Mouse (Mus musculus) heart, embryonic 15.5 days (tissue): ENCODE data around the gene Eif3k. TPM values are rescaled to one million over a fixed set of nuclear protein-coding genes. Genes with fewer than 3 reads are reported as not detected.
A peak's percentile ranks its signal among the peaks of the same experiment; 100 is the strongest.

Experiments used
- ATAC-seq: fragments of 200-750 bp; cut with Nextera tagmentation; replicated peaks from 2 replicates; pipeline ENCODE4 v1.8.0; 2017; ENCODE audit warnings: low read depth, moderate TSS enrichment; ENCODE audit not compliant: insufficient number of reproducible peaks, insufficient read depth, low FRiP score
- H3K27ac ChIP-seq: fragments of 300-500 bp; sonication (generic); 2 replicates; pipeline ENCODE4 v1.5.1; 2015; ENCODE audit warnings: mild to moderate bottlenecking, inconsistent platforms
- H3K27me3 ChIP-seq: fragments of 300-500 bp; sonication (generic); 2 replicates; pipeline ENCODE4 v1.6.1; 2015; ENCODE audit warnings: inconsistent platforms
- H3K36me3 ChIP-seq: fragments of 300-500 bp; sonication (generic); 2 replicates; pipeline ENCODE4 v1.6.1; 2015; ENCODE audit warnings: mild to moderate bottlenecking, inconsistent platforms
- H3K4me1 ChIP-seq: fragments of 300-500 bp; sonication (generic); replicated peaks from 2 replicates; pipeline ENCODE4 v1.6.1; 2015; ENCODE audit warnings: inconsistent platforms
- H3K4me2 ChIP-seq: fragments of 300-500 bp; sonication (generic); 2 replicates; pipeline ENCODE4 v1.6.1; 2015; ENCODE audit warnings: inconsistent platforms, mild to moderate bottlenecking, moderate library complexity
- H3K4me3 ChIP-seq: fragments of 300-500 bp; sonication (generic); 2 replicates; pipeline ENCODE4 v1.5.1; 2015; ENCODE audit warnings: mild to moderate bottlenecking, inconsistent platforms
- H3K9ac ChIP-seq: fragments of 300-500 bp; sonication (generic); 2 replicates; pipeline ENCODE4 v1.6.1; 2015; ENCODE audit warnings: mild to moderate bottlenecking, inconsistent platforms
- H3K9me3 ChIP-seq: fragments of 300-500 bp; sonication (generic); replicated peaks from 2 replicates; pipeline ENCODE4 v1.6.1; 2016; ENCODE audit warnings: inconsistent platforms
- WGBS: fragments of 180-500 bp; shearing (Covaris S2); methylation state at CpG from one replicate; pipeline ENCODE4 v1.1.7; 2015; ENCODE audit warnings: mixed read lengths; 5-methylcytosine and 5-hydroxymethylcytosine counted together
- polyA plus RNA-seq: library from polyadenylated mRNA; unstranded; fragments of >200 nt; fragmentation: Nextera tagmentation; extraction: Ambion mirVana; gene quantifications from 2 replicates; pipeline ENCODE4 v1.2.1, GENCODE M21; 2015

Eif3k gene
- polyA plus RNA-seq, 1 experiment from 2014 or later, result 239 TPM

DNA sequence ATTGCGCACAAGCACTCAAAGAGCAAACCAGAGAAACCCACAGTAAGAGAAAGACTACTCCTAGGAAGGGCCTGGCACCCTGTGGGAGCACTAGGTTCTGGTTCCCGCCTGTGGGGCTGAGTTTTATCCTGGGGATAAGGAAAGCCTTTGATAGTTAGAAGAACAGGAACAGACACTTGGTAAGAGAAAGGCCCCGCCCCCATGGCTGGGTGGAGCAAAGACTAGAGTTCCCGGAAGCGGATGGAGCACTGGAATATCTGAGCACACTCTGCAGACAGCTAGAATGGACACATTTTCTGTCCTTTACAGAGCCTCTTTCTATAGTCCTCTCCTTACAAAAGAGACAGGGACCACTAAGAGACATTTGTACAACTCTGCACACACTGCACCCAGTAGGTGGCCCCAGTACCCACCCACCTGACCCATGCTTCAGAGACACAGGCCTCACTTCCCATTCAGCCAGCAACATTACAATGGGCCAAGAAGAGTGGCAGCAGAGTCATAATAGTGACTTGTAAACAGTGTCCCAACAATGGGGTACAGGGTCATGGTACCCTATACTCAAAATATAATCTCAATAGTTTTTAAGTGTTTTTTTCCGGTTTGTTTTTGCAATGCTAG, 49.1 kb downstream of the Eif3k start:
- ATAC-seq, result no peak
- no peaks in the 10 kb centered on the region for H3K36me3 ChIP-seq
- peaks cover 80% of the 10 kb centered on the region for H3K4me1 ChIP-seq
- no peak overlapping the region for H3K4me2 ChIP-seq
- H3K27me3 ChIP-seq, result no peaks in the 10 kb centered on the region
- H3K9ac ChIP-seq, result no peak overlapping the region
- H3K9me3 ChIP-seq, result no peaks in the 10 kb centered on the region
- peak overlapping the region; percentile 65 for H3K27ac ChIP-seq
- 54% methylated on average over 6 of the region's 6 CpGs for WGBS
- no peak overlapping the region for H3K4me3 ChIP-seq

DNA sequence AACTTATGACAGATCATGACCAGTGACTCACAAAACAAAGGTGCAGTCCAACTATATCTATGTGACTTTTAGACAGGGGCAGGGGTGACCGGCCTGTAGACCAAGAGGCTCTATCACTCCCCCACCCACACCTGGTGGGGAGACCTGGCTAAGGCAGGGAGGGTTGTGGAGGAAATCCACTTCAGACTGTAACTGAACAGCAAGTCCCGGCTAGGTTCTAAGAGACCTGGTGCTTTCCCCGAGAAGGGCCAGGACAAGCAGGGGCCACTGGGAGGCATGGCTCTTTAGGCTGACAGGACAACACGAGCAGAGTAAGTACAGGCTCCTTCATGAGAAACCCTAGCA, 50.0 kb downstream of the Eif3k start:
- Histone ChIP-seq H3K36me3 (no peaks in the 10 kb centered on the region), H3K4me2 (no peak overlapping the region), H3K9me3 (no peaks in the 10 kb centered on the region), H3K4me3 (no peak overlapping the region), H3K27me3 (no peaks in the 10 kb centered on the region), H3K4me1 (peaks cover 75% of the 10 kb centered on the region), H3K9ac (no peak overlapping the region), H3K27ac (peak overlapping the region; percentile 65)
- no peak for ATAC-seq
- 60% methylated on average over 4 of the region's 4 CpGs for WGBS

DNA sequence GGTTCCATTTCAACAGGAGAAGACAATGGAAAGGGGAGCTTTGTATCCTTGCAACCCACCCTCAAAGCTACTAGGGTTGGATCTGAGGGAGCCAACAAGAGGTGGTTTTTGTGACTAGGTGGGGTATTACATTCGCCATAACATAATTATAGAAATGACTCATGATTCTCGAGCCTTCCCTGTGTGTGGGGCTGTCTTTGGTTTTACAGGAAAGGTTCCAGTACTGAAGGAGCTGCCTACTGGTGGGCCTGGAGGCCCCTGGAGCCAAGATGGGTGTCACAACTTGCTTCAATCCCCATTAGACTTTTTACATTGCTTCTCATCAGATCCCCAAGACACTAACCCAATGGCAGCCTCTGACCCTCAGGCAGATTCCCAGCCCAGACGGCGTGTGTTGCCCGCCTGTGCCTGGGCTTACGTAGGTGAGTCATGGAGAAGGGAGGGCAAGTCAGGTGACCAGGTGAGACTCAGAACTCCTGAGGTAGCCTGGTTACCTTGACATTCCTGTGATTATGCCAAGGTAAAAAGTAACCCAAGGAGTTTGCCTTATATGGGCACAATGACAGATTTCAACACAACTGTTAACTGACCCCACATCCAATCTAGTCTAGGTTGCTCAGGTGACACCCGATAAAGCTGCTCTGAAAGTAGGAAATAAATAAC, 50.5 kb downstream of the Eif3k start:
- Histone ChIP-seq H3K4me1 (peaks cover 75% of the 10 kb centered on the region), H3K9ac (no peak overlapping the region), H3K27ac (peak overlapping the region; percentile 65), H3K36me3 (no peaks in the 10 kb centered on the region), H3K4me2 (no peak overlapping the region), H3K9me3 (no peaks in the 10 kb centered on the region), H3K4me3 (no peak overlapping the region), H3K27me3 (no peaks in the 10 kb centered on the region)
- no peak for ATAC-seq
- 78% methylated on average over 7 of the region's 7 CpGs for WGBS

- H3K36me3 ChIP-seq, result no peaks in the 10 kb centered on the region
- H3K4me3 ChIP-seq, result no peak overlapping the region
- H3K27ac ChIP-seq, result peak overlapping the region; percentile 65
- WGBS, result 36% methylated on average over 5 of the region's 5 CpGs
- no peaks in the 10 kb centered on the region for H3K27me3 ChIP-seq
- H3K4me2 ChIP-seq, result no peak overlapping the region
- no peak for ATAC-seq
- H3K9me3 ChIP-seq, result no peaks in the 10 kb centered on the region
- H3K4me1 ChIP-seq, result peaks cover 76% of the 10 kb centered on the region
- H3K9ac ChIP-seq, result no peak overlapping the region
Observed at GRCm38 (mm10) chr7:28930320-28931031, 51.2 kb downstream of the Eif3k start.

GRCm38 (mm10) chr7:28929381-28929780, 52.3 kb downstream of the Eif3k start:
- Histone ChIP-seq H3K4me2 (no peak overlapping the region), H3K9ac (no peak overlapping the region), H3K27me3 (no peaks in the 10 kb centered on the region), H3K4me3 (no peak overlapping the region), H3K4me1 (peaks cover 77% of the 10 kb centered on the region), H3K36me3 (no peaks in the 10 kb centered on the region), H3K27ac (peak overlapping the region; percentile 49), H3K9me3 (no peaks in the 10 kb centered on the region)
- ATAC-seq, result no peak
- 40% methylated on average over 3 of the region's 3 CpGs for WGBS

DNA sequence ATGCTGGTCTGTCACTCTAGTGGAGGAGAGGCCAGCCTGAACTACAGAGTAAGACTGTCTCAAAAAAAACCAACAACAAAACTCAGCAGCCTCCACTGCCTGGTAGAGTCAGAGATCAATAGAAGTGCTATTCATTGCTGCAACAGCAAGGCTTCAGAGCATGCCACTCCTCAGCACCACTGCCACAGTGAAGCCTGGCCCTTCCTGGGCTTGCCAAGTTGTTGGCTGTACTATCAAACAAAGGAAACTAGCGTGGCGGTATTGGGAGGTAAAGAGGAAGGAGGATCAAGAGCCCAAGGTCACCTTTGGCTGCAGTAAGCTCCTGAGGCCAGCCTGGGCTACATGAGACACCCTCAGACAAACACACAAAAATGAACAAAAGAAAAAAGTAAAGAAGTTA, 55.5 kb downstream of the Eif3k start:
- H3K4me1 ChIP-seq, result peaks cover 83% of the 10 kb centered on the region
- WGBS, result 31% methylated on average over 2 of the region's 2 CpGs
- H3K9ac ChIP-seq, result no peak overlapping the region
- H3K36me3 ChIP-seq, result peaks cover 5% of the 10 kb centered on the region; the same call in 1 of the 2 replicates
- H3K4me3 ChIP-seq, result no peak overlapping the region
- no peaks in the 10 kb centered on the region for H3K27me3 ChIP-seq
- peak overlapping the region; percentile 97 for H3K27ac ChIP-seq
- H3K9me3 ChIP-seq, result no peaks in the 10 kb centered on the region
- H3K4me2 ChIP-seq, result no peak overlapping the region
- no peak for ATAC-seq

- H3K27ac ChIP-seq, result peak overlapping the region; percentile 97
- no peaks in the 10 kb centered on the region for H3K27me3 ChIP-seq
- no peaks in the 10 kb centered on the region for H3K9me3 ChIP-seq
- H3K4me2 ChIP-seq, result peak overlapping the region; percentile 40
- ATAC-seq, result peak; percentile 80
- H3K4me1 ChIP-seq, result peaks cover 83% of the 10 kb centered on the region
- H3K36me3 ChIP-seq, result peaks cover 5% of the 10 kb centered on the region; the same call in 1 of the 2 replicates
- H3K9ac ChIP-seq, result peak overlapping the region; percentile 47
- WGBS, result 15% methylated on average over 9 of the region's 9 CpGs
- no peak overlapping the region for H3K4me3 ChIP-seq
Observed at GRCm38 (mm10) chr7:28925317-28925716, 56.3 kb downstream of the Eif3k start.

DNA sequence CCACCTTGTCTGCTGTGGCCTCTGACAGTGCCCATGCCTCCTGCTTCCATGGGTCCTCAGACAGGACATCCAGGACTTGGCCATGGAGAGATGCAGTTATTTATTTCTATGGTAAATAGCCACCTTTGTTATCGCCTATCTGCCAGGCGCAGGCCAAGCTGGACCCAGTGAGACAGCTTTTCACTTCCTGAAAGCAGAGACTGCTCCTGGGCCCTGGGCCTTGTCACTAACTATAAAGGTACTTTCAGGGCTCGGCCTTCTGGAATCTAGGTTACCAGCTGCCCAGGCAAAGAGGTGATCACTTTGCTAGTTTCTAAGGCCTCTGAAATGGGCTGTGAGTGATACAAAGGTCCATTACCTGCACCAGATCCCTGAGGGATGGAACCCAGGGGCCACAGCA, 56.9 kb downstream of the Eif3k start:
- Histone ChIP-seq H3K9me3 (no peaks in the 10 kb centered on the region), H3K4me1 (peaks cover 83% of the 10 kb centered on the region), H3K4me3 (no peak overlapping the region), H3K27me3 (no peaks in the 10 kb centered on the region), H3K27ac (peak overlapping the region; percentile 97), H3K36me3 (peaks cover 5% of the 10 kb centered on the region; the same call in 1 of the 2 replicates), H3K4me2 (peak overlapping the region; percentile 40), H3K9ac (peak overlapping the region; percentile 47)
- no peak for ATAC-seq
- WGBS, result 48% methylated on average over 3 of the region's 3 CpGs

DNA sequence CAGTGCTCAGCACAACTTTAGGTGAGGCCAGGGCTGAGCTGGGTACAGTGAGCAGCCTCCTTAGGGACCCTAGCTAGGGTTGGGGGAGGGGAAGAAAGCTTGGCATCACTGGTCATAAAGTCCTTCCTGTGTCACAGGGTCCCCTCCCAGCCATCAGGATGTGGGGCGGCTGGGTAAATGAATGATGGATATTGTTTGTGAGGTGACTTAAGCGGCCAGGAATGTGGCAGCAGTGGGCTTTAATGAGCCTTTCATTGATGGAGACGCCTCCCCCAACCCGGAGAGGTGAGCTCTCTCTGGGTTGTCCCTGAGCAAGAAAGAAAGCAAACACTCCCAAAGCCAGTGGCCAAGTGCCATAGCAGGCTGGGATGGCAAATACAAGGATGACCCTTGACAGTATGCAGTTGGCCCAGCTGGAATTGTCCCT, 57.8 kb downstream of the Eif3k start:
- H3K27me3 ChIP-seq, result no peaks in the 10 kb centered on the region
- H3K36me3 ChIP-seq, result peaks cover 5% of the 10 kb centered on the region; the same call in 1 of the 2 replicates
- peaks cover 84% of the 10 kb centered on the region for H3K4me1 ChIP-seq
- no peak overlapping the region for H3K4me3 ChIP-seq
- peak overlapping the region; percentile 24 for H3K4me2 ChIP-seq
- peak overlapping the region; percentile 36; the same call in 1 of the 2 replicates for H3K9ac ChIP-seq
- no peak for ATAC-seq
- 4% methylated on average over 4 of the region's 4 CpGs for WGBS
- peak overlapping the region; percentile 97 for H3K27ac ChIP-seq
- no peaks in the 10 kb centered on the region for H3K9me3 ChIP-seq

DNA sequence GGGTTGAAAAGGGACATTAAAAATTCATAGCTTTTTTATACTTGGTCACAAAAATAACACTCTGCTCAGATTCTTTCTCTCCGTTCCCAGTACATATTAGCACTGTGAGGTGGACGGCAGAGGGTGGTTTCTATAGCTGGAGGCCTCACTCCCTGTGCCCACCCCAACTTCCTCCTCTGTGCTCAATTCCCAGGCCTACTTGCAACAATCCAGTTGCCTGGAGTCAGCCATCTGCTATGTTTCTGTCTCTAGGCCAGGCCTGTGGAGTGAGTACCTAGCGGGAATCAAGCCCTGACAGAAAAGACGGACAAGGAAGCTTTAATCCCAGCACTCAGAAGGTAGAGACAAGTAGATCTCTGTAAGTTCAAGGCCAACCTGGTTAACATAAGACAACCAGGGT, 59.1 kb downstream of the Eif3k start:
- 52% methylated on average over 4 of the region's 4 CpGs for WGBS
- no peak for ATAC-seq
- peak overlapping the region; percentile 36; the same call in 1 of the 2 replicates for H3K9ac ChIP-seq

GRCm38 (mm10) chr7:28921722-28922465, 59.8 kb downstream of the Eif3k start:
- no peak overlapping the region for H3K4me2 ChIP-seq
- no peaks in the 10 kb centered on the region for H3K9me3 ChIP-seq
- peaks cover 23% of the 10 kb centered on the region for H3K36me3 ChIP-seq
- no peak overlapping the region for H3K9ac ChIP-seq
- ATAC-seq, result no peak
- no peak overlapping the region for H3K4me3 ChIP-seq
- H3K27ac ChIP-seq, result peak overlapping the region; percentile 97
- H3K4me1 ChIP-seq, result peaks cover 100% of the 10 kb centered on the region
- no peaks in the 10 kb centered on the region for H3K27me3 ChIP-seq
- 49% methylated on average over 8 of the region's 8 CpGs for WGBS

More for the DNA sequence above, 59.1 kb downstream of the Eif3k start:
- peak overlapping the region; percentile 97 for H3K27ac ChIP-seq
- H3K27me3 ChIP-seq, result no peaks in the 10 kb centered on the region
- H3K9me3 ChIP-seq, result no peaks in the 10 kb centered on the region
- peaks cover 95% of the 10 kb centered on the region for H3K4me1 ChIP-seq
- peaks cover 16% of the 10 kb centered on the region for H3K36me3 ChIP-seq
- no peak overlapping the region for H3K4me2 ChIP-seq
- H3K4me3 ChIP-seq, result no peak overlapping the region
